Mouse (Mus musculus) cortical plate, adult 2 months (tissue): ENCODE measurements around the gene Adap2. TPM values are rescaled to one million over a fixed set of nuclear protein-coding genes. Genes with fewer than 3 reads are reported as not detected.

ENCODE experiments used
- H3K27ac ChIP-seq: fragments of 200-500 bp; 2 replicates; pipeline ENCODE4 v1.5.1; 2012; ENCODE audit warnings: low read length, control low read depth, inconsistent platforms; ENCODE audit not compliant: insufficient read depth
- H3K4me1 ChIP-seq: fragments of 200-500 bp; 2 replicates; pipeline ENCODE4 v1.6.1; 2011; ENCODE audit warnings: low read length; ENCODE audit not compliant: control insufficient read depth, insufficient read depth
- H3K4me3 ChIP-seq: fragments of 200-500 bp; 2 replicates; pipeline ENCODE4 v1.5.1; 2011; ENCODE audit warnings: mild to moderate bottlenecking, low read length, control low read depth; ENCODE audit not compliant: insufficient read depth
- CTCF ChIP-seq: fragments of 200-500 bp; IDR thresholded peaks from 2 replicates; pipeline ENCODE4 v1.5.1; 2011; ENCODE audit warnings: mild to moderate bottlenecking, control low read depth, low read length; ENCODE audit not compliant: insufficient read depth; ENCODE audit errors: extremely low read depth
- POLR2A ChIP-seq: fragments of 200-500 bp; IDR thresholded peaks from 2 replicates; pipeline ENCODE4 v1.6.1; 2011; ENCODE audit warnings: mild to moderate bottlenecking, low read length, control low read depth; ENCODE audit not compliant: insufficient read depth; ENCODE audit errors: extremely low read depth
- polyA plus RNA-seq: library from polyadenylated mRNA; depleted of rRNA; stranded (reverse); fragments of >200 nt; gene quantifications from 2 replicates; pipeline ENCODE4 v1.2.3, GENCODE M21; 2012; rRNA removed

The Adap2 gene
- polyA plus RNA-seq = 5.6 and 7.2 TPM in 2 replicates

GRCm38 (mm10) chr11:80153857-80154495 lies at the start of gene Adap2:
Adap2 (plus strand) TSS chr11:80154105.
- Histone ChIP-seq H3K4me3 (peak within 1 kb of the TSS; percentile 38), H3K27ac (peak within 1 kb of the TSS; percentile 86), H3K4me1 (no peaks in the 10 kb centered on the region)
- TF ChIP-seq POLR2A (no peak), CTCF (no peak)

DNA sequence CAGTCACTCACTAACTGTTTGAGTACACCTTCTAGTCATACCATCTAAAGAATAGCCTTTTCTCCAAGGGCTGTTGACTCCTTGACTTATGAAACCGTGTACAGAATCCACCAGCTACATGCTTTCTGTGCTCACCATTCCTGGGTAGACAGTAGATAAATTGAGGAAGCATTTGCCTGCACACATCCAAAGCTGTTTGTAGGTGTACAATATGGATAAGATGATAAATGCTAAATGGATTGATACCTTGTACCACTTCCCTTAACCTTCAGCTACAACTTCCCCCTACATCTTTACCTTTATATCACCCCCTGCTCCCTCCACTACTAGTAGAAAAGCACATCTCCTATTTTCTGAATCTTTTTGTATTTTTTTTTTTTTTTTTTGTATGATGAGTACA lies 49.5 kb upstream of the Adap2 start:
- Histone ChIP-seq H3K4me1 (no peaks in the 10 kb centered on the region), H3K4me3 (no peak overlapping the region), H3K27ac (no peak overlapping the region)
- TF ChIP-seq POLR2A (no peak), CTCF (no peak)

DNA sequence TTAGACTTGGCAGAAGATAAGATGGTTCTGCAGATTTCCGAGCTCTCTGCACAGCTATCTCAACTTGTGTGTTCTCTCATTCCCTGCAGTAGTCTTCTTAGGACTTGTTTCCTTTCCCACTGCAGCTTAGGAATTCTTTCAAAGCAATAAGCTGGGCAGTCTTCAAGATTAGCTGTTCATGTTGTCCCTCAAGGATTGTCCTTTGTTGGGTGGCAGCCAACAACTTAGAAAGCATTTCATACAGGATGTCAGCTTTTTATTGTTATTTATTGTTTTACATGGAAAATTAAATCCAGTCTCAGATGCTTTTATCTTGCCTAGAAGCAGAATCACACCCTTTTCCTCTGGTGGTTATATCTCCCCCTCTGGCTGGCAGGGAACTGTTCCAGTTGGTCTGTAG lies 37.5 kb upstream of the Adap2 start:
- no peak overlapping the region for H3K4me3 ChIP-seq
- TF ChIP-seq POLR2A (no peak), CTCF (no peak)
- no peaks in the 10 kb centered on the region for H3K4me1 ChIP-seq
- H3K27ac ChIP-seq = no peak overlapping the region

GRCm38 (mm10) chr11:80132050-80132449 lies 21.9 kb upstream of the Adap2 start:
- Histone ChIP-seq H3K27ac (no peak overlapping the region), H3K4me3 (no peak overlapping the region), H3K4me1 (no peaks in the 10 kb centered on the region)
- TF ChIP-seq POLR2A (no peak), CTCF (no peak)

DNA sequence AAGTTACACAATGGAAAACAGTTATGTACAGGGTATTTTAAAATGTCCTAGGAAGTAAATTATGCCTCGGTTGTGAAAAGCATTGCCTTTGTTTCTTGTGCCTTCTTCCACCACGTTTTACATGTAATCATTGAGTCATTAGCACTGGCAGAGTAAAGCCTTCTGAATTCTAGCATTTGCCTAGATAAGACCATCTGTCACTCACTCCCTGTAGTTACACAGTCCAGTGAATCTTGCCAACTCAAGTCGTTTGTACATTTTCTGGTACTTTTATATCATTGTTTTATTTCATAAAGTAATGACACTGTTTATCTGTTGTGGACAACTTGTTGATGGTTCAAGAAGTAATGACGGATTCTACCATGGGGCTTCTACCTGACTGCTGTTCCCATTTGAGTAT lies 19.2 kb upstream of the Adap2 start:
- no peak for TF ChIP-seq POLR2A
- TF ChIP-seq CTCF = no peak
- H3K4me1 ChIP-seq = no peaks in the 10 kb centered on the region
- H3K4me3 ChIP-seq = no peak overlapping the region
- no peak overlapping the region for H3K27ac ChIP-seq

DNA sequence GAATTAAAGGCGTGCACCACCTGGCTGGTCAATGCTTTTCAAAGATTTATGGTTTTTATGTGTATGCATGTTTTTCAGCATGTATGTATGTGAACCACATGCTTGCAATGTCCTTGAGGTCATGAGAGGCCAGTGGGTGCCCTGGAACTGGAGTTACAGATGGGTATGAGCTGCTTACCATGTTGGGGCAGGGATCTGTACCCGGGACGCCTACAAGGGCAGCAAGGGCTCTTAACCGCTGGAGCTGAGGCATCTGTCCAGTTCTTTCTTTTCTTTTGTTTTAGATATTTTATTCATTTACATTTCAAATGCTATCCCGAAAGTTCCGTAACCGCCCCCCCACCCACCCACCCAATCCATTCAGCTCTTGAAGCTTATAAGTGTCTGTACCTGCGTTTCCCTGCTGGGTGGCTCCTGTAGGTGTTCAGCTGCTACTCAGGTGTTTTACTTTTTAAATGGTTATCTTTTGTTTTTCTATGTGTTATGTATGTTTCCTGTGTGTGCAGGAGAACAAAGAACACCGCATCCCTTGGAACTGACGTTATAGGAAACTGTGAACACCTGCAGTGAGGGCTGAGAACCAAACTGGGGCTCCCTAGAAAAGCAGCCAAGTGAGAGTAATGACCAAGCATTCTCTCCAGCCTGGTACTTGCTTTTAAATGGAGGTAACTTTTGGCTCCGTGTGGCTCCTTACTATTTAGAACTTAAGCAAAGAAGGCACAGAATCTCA lies 17.8 kb upstream of the Adap2 start:
- no peak overlapping the region for H3K4me3 ChIP-seq
- no peak overlapping the region for H3K27ac ChIP-seq
- H3K4me1 ChIP-seq = 0 out of 2 replicates have a peak, but pooled peaks cover 2% of the 10 kb centered on the region
- no peak for TF ChIP-seq CTCF

DNA sequence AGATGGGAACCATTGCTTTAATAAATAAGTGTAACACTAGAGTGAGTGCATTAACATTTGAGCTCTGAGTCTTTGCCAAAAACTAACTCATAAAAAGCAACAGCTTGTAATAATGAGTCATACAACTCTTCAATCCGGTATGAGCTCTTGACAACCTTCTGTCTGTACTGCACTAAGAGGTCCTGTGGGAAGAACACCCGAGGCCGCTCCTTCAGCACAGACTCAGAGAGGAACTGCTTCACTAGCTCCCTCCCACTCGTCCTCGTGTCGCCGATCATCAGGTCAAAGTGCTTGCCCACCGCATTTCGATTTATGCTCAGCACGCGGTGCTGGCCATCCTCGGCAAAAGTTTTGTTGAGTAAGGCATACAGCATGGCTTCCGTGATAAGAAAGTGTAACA lies 17.1 kb upstream of the Adap2 start:
- TF ChIP-seq CTCF (no peak), POLR2A (no peak)
- Histone ChIP-seq H3K4me3 (no peak overlapping the region), H3K27ac (no peak overlapping the region), H3K4me1 (0 out of 2 replicates have a peak, but pooled peaks cover 2% of the 10 kb centered on the region)

- Histone ChIP-seq H3K27ac (no peak overlapping the region), H3K4me1 (0 out of 2 replicates have a peak, but pooled peaks cover 2% of the 10 kb centered on the region), H3K4me3 (no peak overlapping the region)
- TF ChIP-seq POLR2A (no peak), CTCF (no peak)
Measured at GRCm38 (mm10) chr11:80137773-80138172, 16.1 kb upstream of the Adap2 start.

GRCm38 (mm10) chr11:80141825-80142521 lies 11.9 kb upstream of the Adap2 start, which contains the start of gene Tefm:
Tefm (minus strand) TSS chr11:80142175.
- 0 out of 2 replicates have a peak, but pooled peaks cover 2% of the 10 kb centered on the region for H3K4me1 ChIP-seq
- H3K4me3 ChIP-seq = peak within 1 kb of the TSS; percentile 69
- TF ChIP-seq POLR2A (peak; percentile 97), CTCF (no peak)

GRCm38 (mm10) chr11:80142872-80143271 lies 11.0 kb upstream of the Adap2 start:
- Histone ChIP-seq H3K4me1 (0 out of 2 replicates have a peak, but pooled peaks cover 2% of the 10 kb centered on the region), H3K27ac (no peak overlapping the region), H3K4me3 (peak overlapping the region; percentile 69; the same call in 1 of the 2 replicates)
- TF ChIP-seq CTCF (no peak), POLR2A (no peak)

More at GRCm38 (mm10) chr11:80141825-80142521, 11.9 kb upstream of the Adap2 start, which contains the start of gene Tefm:
- peak within 1 kb of the TSS; percentile 72 for H3K27ac ChIP-seq
